In the genomic region with DNA sequence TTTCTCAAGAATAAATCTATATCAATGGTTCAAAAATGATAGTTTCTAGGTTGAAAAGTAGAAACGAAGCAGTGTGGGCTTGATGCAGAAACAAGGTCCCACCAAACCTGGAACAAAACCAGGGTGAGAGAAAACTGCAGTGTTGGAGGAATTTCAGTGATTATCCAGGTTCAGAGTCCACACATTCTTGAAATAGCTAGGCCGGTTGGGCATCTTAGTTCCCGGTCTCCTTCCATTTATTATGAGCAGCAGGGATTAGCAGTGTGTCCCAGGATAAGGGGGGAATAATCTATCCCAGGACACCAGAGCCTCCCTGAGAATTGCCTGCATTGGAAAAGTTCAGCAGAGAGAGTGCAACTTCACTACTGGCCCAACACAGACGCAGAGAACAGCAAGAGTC, we compare ENCODE assay signal across 26 mouse cellular contexts.
DNase-seq lines count a peak whose midpoint lies in the region; ATAC-seq and TF ChIP-seq lines count a peak whose summit lies in the region.
"Had no signal": no experiment of that assay in that cellular context is flagged by ENCODE, and none has a peak within 500 bp of the region (broad histone marks: within the 10 kb centered on the region; RNA-seq: fewer than 3 reads in every experiment).

No protein-coding gene starts in this region.

- no peaks in the 10 kb centered on the region for H3K9me3 ChIP-seq in kidney, postnatal 0 days (replicated peaks; ENCODE audit: low read length)
- H3K9me3 ChIP-seq: embryonic facial prominence, embryonic 15.5 days; forebrain, embryonic 15.5 days; heart, embryonic 10.5 days; neural tube, embryonic 15.5 days; stomach, embryonic 15.5 days had no signal

- ATAC-seq in kidney, postnatal 0 days (replicated peaks; ENCODE audit: low FRiP score, low read depth) = no peak
- ATAC-seq: activated CD4-positive, CD25-positive, alpha-beta regulatory T cell, adult 4 months; CD4-positive, CD25-positive, alpha-beta regulatory T cell, adult 4 months; forebrain, embryonic 15.5 days; hindbrain, embryonic 16.5 days; lung, postnatal 0 days had no signal

- no peak overlapping the region for H3K4me2 ChIP-seq in kidney, postnatal 0 days (ENCODE audit: low read length)
- H3K4me2 ChIP-seq: embryonic facial prominence, embryonic 15.5 days; forebrain, embryonic 15.5 days; midbrain, embryonic 11.5 days; neural tube, embryonic 15.5 days; stomach, embryonic 15.5 days had no signal

- TF ChIP-seq CTCF in kidney, postnatal 0 days (IDR thresholded peaks at IDR 0.05; ENCODE audit: low read depth) = no peak

- peak; percentile 14 for DNase-seq in kidney, adult 18-20 months
- no peak for DNase-seq in kidney, postnatal 4 days
- peak; percentile 4 for DNase-seq in embryo, embryonic 9.5 days (ENCODE audit: extremely low spot score)
- DNase-seq in kidney, postnatal 0 days (ENCODE audit: low spot score) = peak; percentile 3
- peak; percentile 13 for DNase-seq in mesoderm, embryonic 11.5 days (ENCODE audit: low read depth, low spot score)
- no peak for DNase-seq in spleen, postnatal 14 days (ENCODE audit: low spot score in 2 of 2)
- DNase-seq in left cerebral cortex, adult 8-10 months (ENCODE audit: low spot score in 2 of 2) = no peak
- DNase-seq in cerebellum, adult 9-10 months = no peak
- DNase-seq: adrenal gland, adult 8-10 months; cerebellum, adult 8-10 months; gastrocnemius, postnatal 10 days; left cerebral cortex, postnatal 4 days; right cerebral cortex, adult 18-20 months; right cerebral cortex, postnatal 4 days; thymus, postnatal 25 days had no signal

- H3K4me1 ChIP-seq in kidney, postnatal 0 days (replicated peaks; ENCODE audit: insufficient read depth, low read length) = no peaks in the 10 kb centered on the region
- H3K4me1 ChIP-seq: embryonic facial prominence, embryonic 15.5 days; forebrain, embryonic 15.5 days; neural tube, embryonic 15.5 days; stomach, embryonic 15.5 days had no signal

- H3K36me3 ChIP-seq in kidney, postnatal 0 days (ENCODE audit: insufficient read depth, low read length) = no peaks in the 10 kb centered on the region
- H3K36me3 ChIP-seq: embryonic facial prominence, embryonic 15.5 days; forebrain, embryonic 15.5 days; heart, embryonic 10.5 days; neural tube, embryonic 15.5 days; stomach, embryonic 15.5 days had no signal

- H3K27me3 ChIP-seq in kidney, postnatal 0 days (ENCODE audit: insufficient read depth, low read length) = no peaks in the 10 kb centered on the region
- H3K27me3 ChIP-seq: embryonic facial prominence, embryonic 15.5 days; forebrain, embryonic 15.5 days; neural tube, embryonic 15.5 days; stomach, embryonic 15.5 days had no signal

- no peak overlapping the region for H3K4me3 ChIP-seq in kidney, postnatal 0 days (replicated peaks; ENCODE audit: low read depth, low read length)
- H3K4me3 ChIP-seq: embryonic facial prominence, embryonic 15.5 days; forebrain, embryonic 15.5 days; heart, embryonic 10.5 days; left cerebral cortex, adult 2 months; neural tube, embryonic 15.5 days; stomach, embryonic 15.5 days had no signal

- no peak overlapping the region for H3K9ac ChIP-seq in kidney, postnatal 0 days (ENCODE audit: low read depth, low read length)
- H3K9ac ChIP-seq: embryonic facial prominence, embryonic 15.5 days; forebrain, embryonic 15.5 days; neural tube, embryonic 15.5 days; stomach, embryonic 15.5 days had no signal

- 65% methylated on average over 4 of the region's 4 CpGs for WGBS in kidney, postnatal 0 days

- H3K27ac ChIP-seq in kidney, postnatal 0 days = no peak overlapping the region
- H3K27ac ChIP-seq: embryonic facial prominence, embryonic 15.5 days; forebrain, embryonic 15.5 days; heart, embryonic 10.5 days; left cerebral cortex, adult 2 months; neural tube, embryonic 15.5 days; stomach, embryonic 15.5 days had no signal

Comparison
In these comparisons a context has a peak if more than half of its experiments do, and no peak if none do; other contexts are left out.
1. DNase-seq: peak in kidney, adult 18-20 months (single experiment), embryo, embryonic 9.5 days (single experiment), kidney, postnatal 0 days (single experiment) and mesoderm, embryonic 11.5 days (single experiment); none in kidney, postnatal 4 days (0 of 2), spleen, postnatal 14 days (0 of 2), left cerebral cortex, adult 8-10 months (0 of 2) and cerebellum, adult 9-10 months (single experiment).